Mouse (Mus musculus): ENCODE measurements at regions not wholly inside any gene's neighbourhood (a gene's known extent, or its start where the extent isn't known, plus 50 kb on each side); places are given as distances from the start of the nearest gene placed in this dataset.

- H3K4me1 ChIP-seq (replicated peaks; ENCODE audit: low read depth, low read length): no peaks in the 10 kb centered on the region
- TF ChIP-seq NANOG (IDR thresholded peaks at IDR 0.05; ENCODE audit: borderline replicate concordance, low read length): no peak
- no peaks in the 10 kb centered on the region for H3K9me3 ChIP-seq (ENCODE audit: low read length)
- no peak overlapping the region for H3K4me3 ChIP-seq (replicated peaks; ENCODE audit: low read length)
- H3K27me3 ChIP-seq (ENCODE audit: insufficient read depth, low read length): no peaks in the 10 kb centered on the region
- H3K36me3 ChIP-seq (ENCODE audit: insufficient read depth, low read length): no peaks in the 10 kb centered on the region
These were observed 213.8 kb upstream of the Veph1 start for GRCm38 (mm10) chr3:66510455-66510854.

- no peaks in the 10 kb centered on the region for H3K27me3 ChIP-seq (ENCODE audit: insufficient read depth, low read length)
- H3K9me3 ChIP-seq (ENCODE audit: low read length): no peaks in the 10 kb centered on the region
- no peaks in the 10 kb centered on the region for H3K36me3 ChIP-seq (ENCODE audit: insufficient read depth, low read length)
- H3K4me3 ChIP-seq (replicated peaks; ENCODE audit: low read length): no peak overlapping the region
- H3K4me1 ChIP-seq (replicated peaks; ENCODE audit: low read depth, low read length): no peaks in the 10 kb centered on the region
- TF ChIP-seq NANOG (IDR thresholded peaks at IDR 0.05; ENCODE audit: borderline replicate concordance, low read length) (no peak), POU5F1 (IDR thresholded peaks at IDR 0.05; ENCODE audit: borderline replicate concordance, low read length) (no peak)
These were observed 209.5 kb upstream of the Veph1 start for GRCm38 (mm10) chr3:66506125-66506524.

DNA sequence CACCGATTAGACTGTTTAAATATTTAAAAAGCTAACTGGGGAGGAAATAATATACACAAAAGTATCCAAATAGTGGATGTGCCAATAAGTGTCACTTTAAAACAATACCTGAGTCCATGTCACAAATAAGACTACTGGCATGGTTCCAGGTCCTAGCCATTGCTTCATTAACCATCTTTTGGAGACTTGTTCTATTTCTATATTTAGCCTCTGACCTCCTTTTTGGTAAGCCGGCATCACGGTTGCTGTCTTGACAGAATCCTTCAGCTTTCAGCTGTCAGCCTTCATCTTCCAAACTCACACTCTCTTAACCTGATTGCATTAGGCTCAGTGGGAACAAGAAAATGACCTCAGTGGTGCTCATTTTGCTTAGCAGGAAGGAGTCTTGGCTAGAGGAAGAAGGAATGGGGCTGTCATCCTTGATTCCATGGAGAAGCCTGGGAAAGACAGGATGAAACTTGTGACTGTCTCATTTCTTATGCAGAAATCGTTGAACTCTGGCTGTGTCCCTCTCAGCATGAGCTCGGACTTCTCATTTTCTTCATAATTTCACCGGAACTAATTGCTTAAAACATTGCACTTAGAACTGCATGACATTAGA is 208.9 kb upstream of the Veph1 start:
- Histone ChIP-seq H3K4me3 (replicated peaks; ENCODE audit: low read length) (no peak overlapping the region), H3K36me3 (ENCODE audit: insufficient read depth, low read length) (no peaks in the 10 kb centered on the region), H3K4me1 (replicated peaks; ENCODE audit: low read depth, low read length) (no peaks in the 10 kb centered on the region), H3K27me3 (ENCODE audit: insufficient read depth, low read length) (no peaks in the 10 kb centered on the region), H3K9me3 (ENCODE audit: low read length) (no peaks in the 10 kb centered on the region)
- TF ChIP-seq POU5F1 (IDR thresholded peaks at IDR 0.05; ENCODE audit: borderline replicate concordance, low read length) (no peak), NANOG (IDR thresholded peaks at IDR 0.05; ENCODE audit: borderline replicate concordance, low read length) (no peak), CTCF (conservative IDR thresholded peaks at IDR 0.05; ENCODE audit: low read length) (no peak)

DNA sequence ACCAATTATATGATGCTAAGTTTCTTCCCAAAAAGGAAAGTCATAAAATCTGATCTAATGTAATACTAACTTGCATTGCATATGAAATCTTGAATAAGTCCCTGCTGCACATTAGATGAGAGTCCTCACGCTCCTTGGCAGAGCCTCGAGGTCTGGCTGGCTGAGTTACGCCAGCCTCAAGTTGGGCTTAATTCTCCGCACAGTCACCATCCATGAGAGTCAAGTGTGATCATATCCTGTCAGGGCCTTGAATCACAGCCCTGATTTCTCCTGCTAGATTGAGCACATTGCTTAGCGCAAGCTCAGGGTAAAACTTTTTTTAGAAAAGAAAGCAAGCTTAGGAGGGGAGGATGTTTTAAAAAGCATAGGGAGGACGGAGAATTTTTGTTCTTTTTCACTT is 208.1 kb upstream of the Veph1 start:
- no peak overlapping the region for H3K4me3 ChIP-seq (replicated peaks; ENCODE audit: low read length)
- H3K4me1 ChIP-seq (replicated peaks; ENCODE audit: low read depth, low read length): no peaks in the 10 kb centered on the region
- no peaks in the 10 kb centered on the region for H3K9me3 ChIP-seq (ENCODE audit: low read length)
- TF ChIP-seq NANOG (IDR thresholded peaks at IDR 0.05; ENCODE audit: borderline replicate concordance, low read length): no peak
- no peak for TF ChIP-seq POU5F1 (IDR thresholded peaks at IDR 0.05; ENCODE audit: borderline replicate concordance, low read length)
- TF ChIP-seq CTCF (conservative IDR thresholded peaks at IDR 0.05; ENCODE audit: low read length): no peak
- H3K27me3 ChIP-seq (ENCODE audit: insufficient read depth, low read length): no peaks in the 10 kb centered on the region
- H3K36me3 ChIP-seq (ENCODE audit: insufficient read depth, low read length): no peaks in the 10 kb centered on the region

DNA sequence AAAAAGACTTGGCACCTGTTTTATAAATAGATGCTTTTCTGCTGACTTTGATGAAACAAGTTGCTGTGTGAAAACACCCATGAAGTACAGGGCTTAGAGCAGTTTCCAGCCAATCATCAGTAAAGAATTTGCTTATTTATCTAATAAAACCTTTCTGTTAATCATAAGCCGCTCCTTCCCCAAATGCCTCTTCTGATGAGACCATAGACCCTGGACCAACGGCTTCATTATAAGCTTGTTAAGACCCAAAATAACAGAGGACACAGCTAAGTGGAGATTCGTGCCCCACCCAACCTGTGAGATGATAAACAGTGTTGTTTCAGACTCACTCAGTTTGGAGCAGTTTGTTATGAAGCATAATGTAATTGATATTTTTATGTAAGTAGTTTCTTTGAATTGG is 207.0 kb upstream of the Veph1 start:
- H3K4me1 ChIP-seq (replicated peaks; ENCODE audit: low read depth, low read length): no peaks in the 10 kb centered on the region
- H3K27me3 ChIP-seq (ENCODE audit: insufficient read depth, low read length): no peaks in the 10 kb centered on the region
- no peak overlapping the region for H3K4me3 ChIP-seq (replicated peaks; ENCODE audit: low read length)
- H3K9me3 ChIP-seq (ENCODE audit: low read length): no peaks in the 10 kb centered on the region
- TF ChIP-seq NANOG (IDR thresholded peaks at IDR 0.05; ENCODE audit: borderline replicate concordance, low read length) (no peak), CTCF (conservative IDR thresholded peaks at IDR 0.05; ENCODE audit: low read length) (no peak)
- H3K36me3 ChIP-seq (ENCODE audit: insufficient read depth, low read length): no peaks in the 10 kb centered on the region

DNA sequence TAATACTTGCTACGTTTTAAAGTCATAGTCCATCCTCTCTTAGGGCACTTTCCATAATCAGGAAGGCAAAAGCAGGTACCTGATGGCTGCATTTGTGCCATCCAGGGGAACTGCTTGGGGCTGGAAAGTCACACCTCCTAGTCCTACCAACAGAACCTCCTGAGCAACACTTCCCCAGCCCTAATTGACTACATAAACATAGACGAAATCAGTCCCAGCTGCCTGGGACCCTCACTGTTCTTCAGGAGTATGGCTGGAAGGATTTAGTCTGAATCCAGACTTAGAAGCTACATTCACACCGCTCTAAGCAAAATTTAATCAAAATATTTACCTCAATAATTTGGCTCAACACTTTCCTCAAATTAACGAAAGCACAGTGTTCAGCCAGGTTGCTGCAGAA is 205.2 kb upstream of the Veph1 start:
- TF ChIP-seq POU5F1 (IDR thresholded peaks at IDR 0.05; ENCODE audit: borderline replicate concordance, low read length): no peak
- no peak for TF ChIP-seq NANOG (IDR thresholded peaks at IDR 0.05; ENCODE audit: borderline replicate concordance, low read length)
- TF ChIP-seq CTCF (conservative IDR thresholded peaks at IDR 0.05; ENCODE audit: low read length): no peak
- no peaks in the 10 kb centered on the region for H3K27me3 ChIP-seq (ENCODE audit: insufficient read depth, low read length)
- H3K4me3 ChIP-seq (replicated peaks; ENCODE audit: low read length): no peak overlapping the region
- no peaks in the 10 kb centered on the region for H3K9me3 ChIP-seq (ENCODE audit: low read length)
- H3K4me1 ChIP-seq (replicated peaks; ENCODE audit: low read depth, low read length): no peaks in the 10 kb centered on the region
- no peaks in the 10 kb centered on the region for H3K36me3 ChIP-seq (ENCODE audit: insufficient read depth, low read length)

DNA sequence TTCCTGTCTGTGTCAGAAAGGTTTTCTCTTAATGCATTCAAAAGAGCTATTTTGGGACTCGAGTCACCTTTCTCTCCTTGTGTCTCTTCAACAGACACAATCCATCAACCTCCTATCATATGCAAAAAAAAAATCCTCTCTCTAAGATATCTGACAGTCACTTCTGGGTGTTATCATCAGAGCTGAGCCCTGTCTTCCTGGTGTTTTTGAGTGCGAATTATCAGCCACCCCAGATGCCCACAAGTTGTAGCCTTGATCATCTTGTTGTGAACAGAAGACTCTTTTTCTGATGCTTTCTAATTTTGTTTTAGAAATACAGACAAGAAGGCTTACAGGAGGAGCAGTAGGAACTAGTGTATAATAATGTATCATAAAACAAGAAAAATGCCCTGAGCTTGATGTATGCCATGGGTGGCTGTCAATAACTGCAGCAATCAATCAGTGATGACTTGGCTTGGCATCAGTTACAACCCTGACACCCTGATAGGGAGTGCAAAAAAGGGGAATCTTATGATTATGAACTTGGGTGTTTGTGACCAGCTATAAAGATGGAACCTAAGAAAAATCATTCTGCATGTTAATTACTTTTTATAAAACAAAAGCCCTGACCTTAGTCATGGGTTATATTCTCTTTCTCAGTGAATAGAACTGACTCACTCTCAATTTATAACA is 197.9 kb upstream of the Veph1 start:
- H3K9me3 ChIP-seq (ENCODE audit: low read length): no peaks in the 10 kb centered on the region
- TF ChIP-seq POU5F1 (IDR thresholded peaks at IDR 0.05; ENCODE audit: borderline replicate concordance, low read length) (no peak), NANOG (IDR thresholded peaks at IDR 0.05; ENCODE audit: borderline replicate concordance, low read length) (no peak), CTCF (conservative IDR thresholded peaks at IDR 0.05; ENCODE audit: low read length) (no peak)
- no peaks in the 10 kb centered on the region for H3K27me3 ChIP-seq (ENCODE audit: insufficient read depth, low read length)
- no peaks in the 10 kb centered on the region for H3K36me3 ChIP-seq (ENCODE audit: insufficient read depth, low read length)
- H3K4me1 ChIP-seq (replicated peaks; ENCODE audit: low read depth, low read length): no peaks in the 10 kb centered on the region
- no peak overlapping the region for H3K4me3 ChIP-seq (replicated peaks; ENCODE audit: low read length)

- TF ChIP-seq CTCF (conservative IDR thresholded peaks at IDR 0.05; ENCODE audit: low read length) (no peak), NANOG (IDR thresholded peaks at IDR 0.05; ENCODE audit: borderline replicate concordance, low read length) (no peak), POU5F1 (IDR thresholded peaks at IDR 0.05; ENCODE audit: borderline replicate concordance, low read length) (no peak)
- H3K36me3 ChIP-seq (ENCODE audit: insufficient read depth, low read length): no peaks in the 10 kb centered on the region
- H3K9me3 ChIP-seq (ENCODE audit: low read length): no peaks in the 10 kb centered on the region
These were observed 194.2 kb upstream of the Veph1 start for GRCm38 (mm10) chr3:66490696-66491357.

More at GRCm38 (mm10) chr3:66490696-66491357, 194.2 kb upstream of the Veph1 start:
- Histone ChIP-seq H3K27me3 (ENCODE audit: insufficient read depth, low read length) (no peaks in the 10 kb centered on the region), H3K4me3 (replicated peaks; ENCODE audit: low read length) (no peak overlapping the region), H3K4me1 (replicated peaks; ENCODE audit: low read depth, low read length) (no peaks in the 10 kb centered on the region)

Measured in E14TG2a.4 (cell line).